Mouse (Mus musculus) forebrain, embryonic 14.5 days (tissue): Measurements from ENCODE around the gene Sass6. TPM values are rescaled to one million over a fixed set of nuclear protein-coding genes. Genes with fewer than 3 reads are reported as not detected.
A peak's percentile ranks its signal among the peaks of the same experiment; 100 is the strongest.

Experiments
- ATAC-seq: fragments of 200-750 bp; cut with Nextera tagmentation; 2 replicates; pipeline ENCODE4 v1.8.0; 2017; ENCODE audit warnings: mild to moderate bottlenecking, moderate library complexity
- DNase-seq: peaks from one replicate; pipeline ENCODE4 v3.0.0-alpha.2; 2015; ENCODE audit warnings: low spot score
- H3K27ac ChIP-seq: fragments of 300-500 bp; sonication (generic); 2 replicates; pipeline ENCODE4 v1.5.1; 2014; ENCODE audit warnings: low read depth, mild to moderate bottlenecking, control low read depth, low read length, moderate library complexity
- H3K27me3 ChIP-seq: fragments of 300-500 bp; sonication (generic); replicated peaks from 2 replicates; pipeline ENCODE4 v1.6.1; 2014; ENCODE audit warnings: low read length, control low read depth, mixed read lengths; ENCODE audit not compliant: control insufficient read depth, insufficient read depth
- H3K36me3 ChIP-seq: fragments of 300-500 bp; sonication (generic); 2 replicates; pipeline ENCODE4 v1.6.1; 2014; ENCODE audit warnings: low read length, control low read depth; ENCODE audit not compliant: control insufficient read depth, insufficient read depth
- H3K4me1 ChIP-seq: fragments of 300-500 bp; sonication (generic); 2 replicates; pipeline ENCODE4 v1.6.1; 2014; ENCODE audit warnings: antibody characterized with exemption, low read length, control low read depth; ENCODE audit not compliant: control insufficient read depth, insufficient read depth
- H3K4me2 ChIP-seq: fragments of 300-500 bp; sonication (generic); 2 replicates; pipeline ENCODE4 v1.6.1; 2014; ENCODE audit warnings: mild to moderate bottlenecking, control low read depth, low read length
- H3K4me3 ChIP-seq: fragments of 300-500 bp; sonication (generic); 2 replicates; pipeline ENCODE4 v1.5.1; 2014; ENCODE audit warnings: low read depth, low read length, control low read depth
- H3K9ac ChIP-seq: fragments of 300-500 bp; sonication (generic); 2 replicates; pipeline ENCODE4 v1.6.1; 2014; ENCODE audit warnings: mild to moderate bottlenecking, low read length, control low read depth, moderate library complexity
- H3K9me3 ChIP-seq: fragments of 300-500 bp; sonication (generic); replicated peaks from 2 replicates; pipeline ENCODE4 v1.6.1; 2016; ENCODE audit warnings: low read length, control low read depth, mixed read lengths; ENCODE audit not compliant: control insufficient read depth
- WGBS: fragments of 180-500 bp; shearing (Covaris S2); extraction: QIAGEN DNeasy Blood & Tissue Kit; methylation state at CpG from one replicate; pipeline ENCODE4 v1.1.7; 2014; 5-methylcytosine and 5-hydroxymethylcytosine counted together
- polyA plus RNA-seq: library from polyadenylated mRNA; unstranded; fragments of >200 nt; fragmentation: Nextera tagmentation; extraction: Ambion mirVana; gene quantifications from 2 replicates; pipeline ENCODE4 v1.2.1, GENCODE M21; 2014

Sass6 gene
- polyA plus RNA-seq, 1 experiment from 2014 or later, result 15.0 TPM

- Histone ChIP-seq H3K9ac (no peak overlapping the region), H3K4me2 (no peak overlapping the region), H3K4me1 (no peaks in the 10 kb centered on the region), H3K4me3 (no peak overlapping the region), H3K27me3 (no peaks in the 10 kb centered on the region), H3K36me3 (peaks cover 63% of the 10 kb centered on the region), H3K27ac (no peak overlapping the region), H3K9me3 (no peaks in the 10 kb centered on the region)
- ATAC-seq (no peak), DNase-seq (no peak)
- WGBS, result 94% methylated on average over 9 of the region's 9 CpGs
Measured at GRCm38 (mm10) chr3:116582201-116582600, 12.6 kb upstream of the Sass6 start.

- no peaks in the 10 kb centered on the region for H3K9me3 ChIP-seq
- peaks cover 25% of the 10 kb centered on the region for H3K36me3 ChIP-seq
- peak overlapping the region; percentile 66 for H3K9ac ChIP-seq
- H3K4me2 ChIP-seq, result peak overlapping the region; percentile 48
- H3K4me3 ChIP-seq, result peak overlapping the region; percentile 78
- 3% methylated on average over 22 of the region's 22 CpGs for WGBS
- peak overlapping the region; percentile 40 for H3K27ac ChIP-seq
- ATAC-seq (peak; percentile 83), DNase-seq (peak; percentile 79)
- no peaks in the 10 kb centered on the region for H3K27me3 ChIP-seq
- H3K4me1 ChIP-seq, result peaks cover 8% of the 10 kb centered on the region; the same call in 1 of the 2 replicates
Measured at GRCm38 (mm10) chr3:116594076-116594727, 580 bp upstream of the Sass6 start.

GRCm38 (mm10) chr3:116595603-116595991 lies 815 bp downstream of the Sass6 start:
- DNase-seq (peak; percentile 4), ATAC-seq (no peak)
- peaks cover 8% of the 10 kb centered on the region; the same call in 1 of the 2 replicates for H3K4me1 ChIP-seq
- peak overlapping the region; percentile 78 for H3K4me3 ChIP-seq
- peak overlapping the region; percentile 76 for H3K9ac ChIP-seq
- no peaks in the 10 kb centered on the region for H3K27me3 ChIP-seq
- no peak overlapping the region for H3K27ac ChIP-seq
- H3K36me3 ChIP-seq, result peaks cover 11% of the 10 kb centered on the region
- no peaks in the 10 kb centered on the region for H3K9me3 ChIP-seq
- WGBS, result 11% methylated on average over 10 of the region's 10 CpGs
- H3K4me2 ChIP-seq, result peak overlapping the region; percentile 74

GRCm38 (mm10) chr3:116599705-116600104 lies 4.9 kb downstream of the Sass6 start:
- no peak for ATAC-seq
- Histone ChIP-seq H3K4me2 (no peak overlapping the region), H3K27ac (no peak overlapping the region), H3K9ac (no peak overlapping the region), H3K4me1 (peaks cover 3% of the 10 kb centered on the region; the same call in 1 of the 2 replicates), H3K36me3 (no peaks in the 10 kb centered on the region), H3K9me3 (no peaks in the 10 kb centered on the region), H3K4me3 (no peak overlapping the region), H3K27me3 (no peaks in the 10 kb centered on the region)
- WGBS, result 84% methylated on average over 2 of the region's 2 CpGs
- DNase-seq, result no peak

- Histone ChIP-seq H3K4me2 (no peak overlapping the region), H3K4me1 (peaks cover under 1% of the 10 kb centered on the region; the same call in 1 of the 2 replicates), H3K36me3 (no peaks in the 10 kb centered on the region), H3K9me3 (no peaks in the 10 kb centered on the region), H3K27ac (no peak overlapping the region), H3K27me3 (no peaks in the 10 kb centered on the region), H3K4me3 (no peak overlapping the region), H3K9ac (no peak overlapping the region)
- DNase-seq (no peak), ATAC-seq (no peak)
- 91% methylated on average over 5 of the region's 5 CpGs for WGBS
Measured at GRCm38 (mm10) chr3:116601005-116601404, 6.2 kb downstream of the Sass6 start.

- H3K27me3 ChIP-seq, result no peaks in the 10 kb centered on the region
- H3K9ac ChIP-seq, result no peak overlapping the region
- H3K4me3 ChIP-seq, result no peak overlapping the region
- H3K4me2 ChIP-seq, result no peak overlapping the region
- H3K9me3 ChIP-seq, result no peaks in the 10 kb centered on the region
- H3K36me3 ChIP-seq, result 0 out of 2 replicates have a peak, but pooled peaks cover 2% of the 10 kb centered on the region
- DNase-seq, result no peak
- no peaks in the 10 kb centered on the region for H3K4me1 ChIP-seq
- ATAC-seq, result no peak
- no peak overlapping the region for H3K27ac ChIP-seq
- 90% methylated on average over 5 of the region's 5 CpGs for WGBS
Measured at GRCm38 (mm10) chr3:116601781-116602180, 7.0 kb downstream of the Sass6 start.

GRCm38 (mm10) chr3:116604570-116604969 lies 9.8 kb downstream of the Sass6 start:
- DNase-seq (peak; percentile 10), ATAC-seq (no peak)
- H3K4me2 ChIP-seq, result no peak overlapping the region
- H3K9ac ChIP-seq, result no peak overlapping the region
- H3K27ac ChIP-seq, result no peak overlapping the region
- WGBS, result 84% methylated on average over 9 of the region's 9 CpGs
- no peaks in the 10 kb centered on the region for H3K9me3 ChIP-seq
- no peaks in the 10 kb centered on the region for H3K27me3 ChIP-seq
- peaks cover 22% of the 10 kb centered on the region; the same call in 1 of the 2 replicates for H3K36me3 ChIP-seq
- no peak overlapping the region for H3K4me3 ChIP-seq
- no peaks in the 10 kb centered on the region for H3K4me1 ChIP-seq

GRCm38 (mm10) chr3:116614295-116614892 lies 19.6 kb downstream of the Sass6 start, which contains the start of gene Trmt13:
Trmt13 (minus strand) TSS chr3:116614587.
- no peak for DNase-seq
- ATAC-seq, result no peak

More at GRCm38 (mm10) chr3:116614295-116614892, 19.6 kb downstream of the Sass6 start, which contains the start of gene Trmt13:
- Histone ChIP-seq H3K27me3 (no peaks in the 10 kb centered on the region), H3K4me2 (no peak within 1 kb of the TSS), H3K9me3 (no peaks in the 10 kb centered on the region), H3K27ac (no peak within 1 kb of the TSS), H3K9ac (no peak within 1 kb of the TSS), H3K4me1 (no peaks in the 10 kb centered on the region), H3K4me3 (no peak within 1 kb of the TSS), H3K36me3 (peaks cover 59% of the 10 kb centered on the region)
- 89% methylated on average over 10 of the region's 10 CpGs for WGBS
